Mouse (Mus musculus): ENCODE measurements around the gene Aurkb.
"Not testable (repeated sequence)": the region's sequence is repeated elsewhere in the genome, so short reads cannot be mapped to it uniquely, and the experiment has no call there.

Gene Aurkb

GRCm38 (mm10) chr11:69081613-69082012 is 36.2 kb downstream of the Aurkb start:
- DNase-seq, result no peak

DNA sequence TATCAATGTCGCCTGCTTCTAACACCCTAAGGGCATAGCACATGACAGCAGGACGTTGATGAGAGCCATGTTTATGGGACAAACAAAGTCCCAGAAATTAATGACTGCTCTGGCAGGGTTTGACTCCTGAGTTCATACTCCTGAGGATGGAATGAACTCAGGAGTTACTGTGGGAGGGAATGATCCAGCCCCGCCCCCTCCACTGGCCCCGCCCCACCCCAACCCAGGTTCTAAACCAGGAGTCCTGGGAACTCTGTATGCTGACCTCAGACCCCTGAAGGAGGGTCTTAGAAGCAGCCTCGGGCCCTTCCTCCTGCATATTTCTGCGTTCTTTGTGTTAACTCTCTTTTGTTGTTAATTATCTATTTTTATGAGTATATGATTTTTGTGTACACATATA is 40.2 kb downstream of the Aurkb start:
- DNase-seq, result no peak

- no peak for DNase-seq
Measured at GRCm38 (mm10) chr11:69086390-69086789, 40.9 kb downstream of the Aurkb start.

- DNase-seq, result no peak
Measured at GRCm38 (mm10) chr11:69087082-69087481, 41.6 kb downstream of the Aurkb start.

DNA sequence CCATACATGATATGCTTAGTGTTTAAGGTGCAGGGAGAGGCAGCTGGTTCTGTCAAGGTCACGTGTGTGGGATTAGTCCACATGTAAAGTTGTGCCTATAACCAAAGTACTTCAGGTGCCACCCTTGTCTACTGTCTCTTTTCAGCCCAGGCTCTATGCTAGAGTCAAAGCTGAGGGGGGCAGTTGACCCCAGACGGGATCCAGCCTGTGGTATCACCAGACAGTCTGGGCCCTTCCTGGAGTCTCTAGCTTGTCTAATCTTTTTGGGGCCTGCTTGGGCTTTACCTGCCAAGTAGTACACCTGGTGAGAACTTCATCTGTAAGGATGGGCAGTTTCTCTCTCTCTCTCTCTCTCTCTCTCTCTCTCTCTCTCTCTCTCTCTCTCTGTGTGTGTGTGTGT is 42.1 kb downstream of the Aurkb start:
- DNase-seq, result no peak

DNA sequence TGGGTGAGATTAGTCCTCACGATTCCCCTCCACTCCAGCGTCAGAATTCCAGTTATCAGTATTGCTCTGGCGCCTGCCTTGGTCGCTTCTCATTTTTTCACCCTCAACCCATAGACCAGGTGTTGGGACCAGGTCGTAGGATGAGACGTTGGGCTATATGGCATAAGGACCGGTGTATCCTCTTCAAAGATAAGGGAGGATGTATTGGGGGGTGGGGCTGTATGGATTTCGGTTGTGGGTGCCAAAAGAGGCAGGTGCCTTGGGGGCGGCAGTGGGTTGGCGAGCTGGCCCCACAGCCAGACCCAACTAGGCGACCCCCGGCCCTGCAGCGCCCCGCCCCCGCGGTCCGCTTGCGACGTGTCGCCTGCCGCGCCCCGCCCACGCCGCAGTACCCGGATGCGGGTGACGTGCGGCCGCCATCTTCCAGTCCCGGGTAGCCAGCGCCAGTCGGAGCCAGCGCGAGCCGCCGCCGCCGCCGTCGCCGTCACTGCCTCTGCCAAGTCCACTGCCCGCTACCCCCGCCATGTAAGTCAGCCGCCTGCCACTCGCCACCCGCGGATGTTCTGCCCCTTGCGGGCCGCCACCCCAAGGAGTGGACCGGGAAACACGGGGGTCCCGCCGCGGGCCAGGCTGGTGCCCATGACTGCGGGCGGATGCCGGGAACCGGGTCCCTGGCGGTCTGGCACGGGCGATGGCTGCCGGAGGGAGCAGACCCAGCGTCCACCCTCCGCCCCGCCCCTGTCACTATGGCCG is 42.8 kb downstream of the Aurkb start, which contains the start of gene Vamp2:
TSS of gene Vamp2 (plus strand) at position 388 of the 753 bp plus-strand sequence.
- peak; percentile 78 to 79 for DNase-seq

GRCm38 (mm10) chr11:69088856-69089615 is 43.6 kb downstream of the Aurkb start:
- no peak for DNase-seq

DNA sequence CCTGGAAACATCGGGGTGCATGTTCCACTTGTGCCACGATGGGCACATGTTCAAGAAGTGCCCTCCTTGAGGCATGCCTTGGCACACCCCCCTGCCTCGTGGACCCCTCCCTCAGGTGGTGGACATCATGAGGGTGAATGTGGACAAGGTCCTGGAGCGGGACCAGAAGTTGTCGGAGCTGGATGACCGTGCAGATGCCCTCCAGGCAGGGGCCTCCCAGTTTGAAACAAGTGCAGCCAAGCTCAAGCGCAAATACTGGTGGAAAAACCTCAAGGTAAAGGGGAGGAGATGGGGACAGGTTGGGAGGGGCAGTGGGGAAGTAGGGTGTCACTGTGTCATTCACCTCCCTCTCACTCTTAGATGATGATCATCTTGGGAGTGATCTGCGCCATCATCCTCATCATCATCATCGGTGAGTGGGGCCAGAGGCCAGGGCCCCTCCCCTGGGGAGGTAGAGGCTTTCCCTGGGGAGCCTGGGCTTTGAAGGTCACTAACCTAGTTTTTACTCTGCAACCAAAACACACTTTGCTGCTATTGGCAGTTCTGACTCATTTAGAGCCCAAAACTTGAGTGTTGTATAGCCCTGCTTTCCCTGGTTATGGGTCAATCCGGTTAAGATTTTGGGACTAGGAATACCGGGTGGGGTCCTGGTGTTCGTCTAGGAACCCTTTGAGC is 44.3 kb downstream of the Aurkb start:
- no peak for DNase-seq

DNA sequence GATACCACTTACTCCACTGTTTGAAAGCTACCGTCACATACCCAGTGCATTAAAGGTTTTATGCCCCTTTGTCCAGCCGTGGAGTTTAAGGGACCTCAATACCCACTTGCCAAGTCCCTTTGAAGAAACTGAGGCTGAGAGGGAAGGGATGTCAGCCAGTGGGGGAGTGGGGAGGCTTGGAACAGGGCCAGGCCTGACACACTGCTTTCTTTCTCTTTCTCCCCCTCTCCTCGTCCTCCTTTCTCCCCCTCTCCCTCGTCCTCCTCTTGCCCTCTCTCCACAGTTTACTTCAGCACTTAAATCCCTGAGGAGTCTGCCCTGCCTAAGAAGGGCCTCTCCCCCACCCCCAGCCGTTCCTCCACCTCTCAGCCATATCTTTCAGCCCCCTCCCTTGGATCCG is 44.9 kb downstream of the Aurkb start:
- no peak for DNase-seq

- no peak for DNase-seq
Measured at GRCm38 (mm10) chr11:69091566-69092385, 46.3 kb downstream of the Aurkb start.

DNA sequence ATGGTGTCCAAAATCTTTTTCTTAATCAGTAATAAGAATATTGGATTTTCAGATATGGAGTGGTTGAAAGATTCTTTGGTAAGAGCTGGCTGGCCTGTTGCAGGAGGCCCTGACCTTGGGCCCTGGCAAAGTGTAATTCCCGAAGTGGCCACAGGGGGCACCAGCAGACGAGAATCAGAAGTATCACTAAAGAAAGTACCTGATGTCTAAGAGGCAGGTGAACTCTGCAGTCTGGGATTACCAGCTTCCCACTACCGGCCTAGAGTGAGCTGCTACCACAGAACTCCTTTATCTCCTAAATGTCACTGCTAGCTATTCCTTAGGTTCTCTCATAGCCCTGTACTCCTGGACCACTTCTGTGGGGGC is 46.9 kb downstream of the Aurkb start:
- peak; percentile 63 to 75 for DNase-seq

DNA sequence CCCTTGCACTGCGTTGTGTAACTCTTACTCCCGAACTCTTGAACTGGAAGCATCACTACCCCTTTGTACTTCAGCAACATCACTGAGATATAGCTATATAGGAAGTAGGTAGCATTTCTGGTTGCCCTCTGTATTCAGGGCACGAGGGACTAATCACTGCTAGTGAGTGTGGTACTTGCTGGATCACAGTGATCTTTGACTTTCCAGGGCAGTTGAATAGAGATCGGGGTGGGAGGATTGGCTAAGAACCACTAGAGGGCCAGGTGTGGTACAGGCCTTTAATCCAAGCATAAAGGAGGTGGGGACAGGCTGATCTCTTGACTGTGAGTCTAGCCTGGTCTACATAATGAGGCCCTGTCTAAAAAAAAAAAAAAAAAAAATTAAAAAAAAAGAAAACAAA is 47.4 kb downstream of the Aurkb start:
- DNase-seq, result no peak

- not testable (repeated sequence) for DNase-seq
Measured at GRCm38 (mm10) chr11:69093856-69094255, 48.4 kb downstream of the Aurkb start.

GRCm38 (mm10) chr11:69094697-69095429 is 49.4 kb downstream of the Aurkb start, which contains the start of gene Per1:
Gene Per1 (plus strand): TSS chr11:69095217.
- peak; percentile 99 to 100 for DNase-seq

DNA sequence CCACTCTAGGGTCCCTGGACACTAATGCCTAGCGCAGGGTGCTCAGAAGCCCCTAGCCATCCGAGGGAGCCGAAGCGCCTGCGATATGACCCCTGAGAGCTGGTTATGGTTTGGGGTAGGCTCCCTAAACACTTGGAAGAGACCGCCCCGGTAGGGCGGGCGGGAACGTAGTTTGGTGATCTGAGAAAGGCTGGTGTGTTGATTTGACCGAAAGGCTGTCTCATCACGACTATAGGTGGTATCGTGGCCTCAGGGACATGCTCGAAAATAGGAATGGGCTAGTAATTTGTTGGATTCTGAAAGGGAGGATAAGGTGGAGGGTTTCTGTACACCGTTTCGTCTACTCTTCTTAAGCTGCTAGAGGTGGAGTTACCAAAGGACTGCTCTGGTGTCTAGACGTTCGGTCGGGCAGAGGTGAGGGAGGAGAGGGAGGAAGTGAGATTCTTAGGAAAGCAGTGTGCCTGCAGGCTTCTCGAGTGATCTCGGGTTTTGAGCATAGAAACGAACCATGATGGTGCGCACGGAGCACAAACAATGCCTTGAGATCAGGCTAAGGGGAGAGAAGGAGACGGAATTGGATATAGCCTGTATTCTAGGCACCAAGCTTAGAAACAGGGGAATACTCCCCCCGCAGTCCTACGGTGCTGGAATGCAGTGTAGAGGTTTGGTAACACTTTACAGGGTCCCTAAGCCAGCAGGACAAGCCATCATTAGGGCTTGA is 50.2 kb downstream of the Aurkb start:
- no peak for DNase-seq

GRCm38 (mm10) chr11:69096360-69096986 is 51.0 kb downstream of the Aurkb start:
- DNase-seq, result no peak

- peak; percentile 92 to 95 for DNase-seq
Measured at GRCm38 (mm10) chr11:69096987-69097900, 51.8 kb downstream of the Aurkb start.

DNA sequence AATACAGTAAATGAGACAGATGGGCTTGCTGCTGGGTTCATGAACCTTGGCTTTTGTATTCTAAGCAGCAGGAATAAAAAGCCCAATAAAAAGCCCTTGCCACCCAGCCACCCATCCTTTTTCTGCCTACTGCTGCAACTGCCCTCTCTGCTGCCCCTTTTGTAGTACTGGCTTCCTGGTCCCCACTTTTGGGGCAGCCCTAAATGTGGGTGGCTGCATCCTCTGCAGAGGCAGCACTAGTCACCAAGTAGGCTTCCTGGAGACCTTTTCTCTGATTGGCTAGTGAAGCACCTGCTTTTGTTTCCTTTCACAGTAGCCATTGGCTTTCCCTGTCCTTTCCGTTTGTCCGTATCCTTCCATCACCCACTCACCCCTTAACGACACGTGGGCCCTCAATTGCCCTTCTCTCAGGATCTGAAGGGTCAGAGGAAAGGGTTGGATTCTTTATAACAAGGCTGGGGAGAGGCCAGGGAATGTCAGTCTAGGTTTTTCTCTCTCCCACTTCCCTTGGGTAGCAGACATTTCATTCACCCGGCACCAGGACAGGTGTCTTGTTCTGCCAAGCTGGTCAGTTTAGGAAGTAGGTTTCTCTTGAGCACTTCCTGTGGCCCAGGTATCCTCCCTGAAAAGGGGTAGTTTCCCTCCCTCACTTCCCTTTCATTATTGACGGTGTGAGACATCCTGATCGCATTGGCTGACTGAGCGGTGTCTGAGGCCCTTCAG is 52.8 kb downstream of the Aurkb start:
- DNase-seq, result no peak

- peak; percentile 89 to 93 for DNase-seq
Measured at GRCm38 (mm10) chr11:69098762-69099091, 53.3 kb downstream of the Aurkb start.

Data from thymus, adult 18-20 months (tissue).